Mouse (Mus musculus) bone marrow macrophage, adult 2 months (primary cell): ENCODE measurements around the gene 4933414I15Rik.

Experiments
- CTCF ChIP-seq: IDR thresholded peaks from 2 replicates; pipeline ENCODE4 v1.5.1; 2012; ENCODE audit warnings: low read depth, mild to moderate bottlenecking, low read length, moderate library complexity
- POLR2A ChIP-seq: IDR thresholded peaks from 2 replicates; pipeline ENCODE4 v1.6.1; 2012; ENCODE audit warnings: mild to moderate bottlenecking, low read depth, low read length, borderline replicate concordance

GRCm38 (mm10) chr11:50966230-50966629 lies 22.7 kb upstream of the 4933414I15Rik start, which contains the start of gene Olfr1378:
- no peak for TF ChIP-seq CTCF
- no peak for TF ChIP-seq POLR2A
